Mouse (Mus musculus) limb, embryonic 10.5 days (tissue): Measurements from ENCODE around the gene Olfr920. TPM values are rescaled to one million over a fixed set of nuclear protein-coding genes. Genes with fewer than 3 reads are reported as not detected.

Source experiments
- DNase-seq: peaks from one replicate; pipeline ENCODE4 v3.0.0-alpha.2; 2017; ENCODE audit warnings: low spot score
- H3K27ac ChIP-seq: fragments of 300-500 bp; sonication (generic); 2 replicates; pipeline ENCODE4 v1.5.1; 2016; ENCODE audit warnings: mild to moderate bottlenecking
- H3K27me3 ChIP-seq: fragments of 300-500 bp; sonication (generic); 2 replicates; pipeline ENCODE4 v1.6.1; 2016; ENCODE audit warnings: low read depth, mild to moderate bottlenecking; ENCODE audit not compliant: poor library complexity, severe bottlenecking
- H3K36me3 ChIP-seq: fragments of 300-500 bp; sonication (generic); 2 replicates; pipeline ENCODE4 v1.6.1; 2016; ENCODE audit warnings: mild to moderate bottlenecking, moderate library complexity
- H3K4me1 ChIP-seq: fragments of 300-500 bp; sonication (generic); 2 replicates; pipeline ENCODE4 v1.6.1; 2016
- H3K4me3 ChIP-seq: fragments of 300-500 bp; sonication (generic); 2 replicates; pipeline ENCODE4 v1.5.1; 2016; ENCODE audit warnings: mild to moderate bottlenecking, moderate library complexity
- H3K9me3 ChIP-seq: fragments of 300-500 bp; sonication (generic); replicated peaks from 2 replicates; pipeline ENCODE4 v1.6.1; 2016; ENCODE audit warnings: mild to moderate bottlenecking
- WGBS: fragments of 180-500 bp; shearing (Covaris S2); methylation state at CpG from one replicate; pipeline ENCODE4 v1.1.7; 2016; 5-methylcytosine and 5-hydroxymethylcytosine counted together
- polyA plus RNA-seq: library from polyadenylated mRNA; unstranded; fragments of >200 nt; fragmentation: Nextera tagmentation; extraction: Ambion mirVana; gene quantifications from 2 replicates; pipeline ENCODE4 v1.2.1, GENCODE M21; 2016

Gene Olfr920
- 0.04 TPM in 1 of 2 replicates, not detected in the other for polyA plus RNA-seq

DNA sequence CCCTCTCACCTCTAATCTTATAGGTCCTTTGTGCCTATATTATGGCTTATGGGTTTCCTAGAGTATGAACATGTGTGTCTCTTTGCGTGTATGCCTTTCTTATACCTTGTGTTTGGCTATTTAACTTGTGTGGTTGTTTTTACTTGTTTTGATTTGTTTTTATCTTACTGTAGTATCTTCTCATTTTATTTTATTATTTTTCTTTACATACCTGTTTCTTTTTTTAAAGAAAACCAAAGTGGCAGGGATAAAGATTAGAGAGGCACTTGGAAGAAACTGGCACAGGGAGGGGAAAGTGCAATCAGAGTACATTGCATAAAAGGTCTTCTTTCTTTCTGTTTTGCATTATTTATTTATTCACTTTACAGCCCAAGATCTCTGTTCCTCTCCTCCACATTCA, at the start of gene Olfr920:
Olfr920 (plus strand) TSS at position 301 of the 400 bp plus-strand sequence.
- H3K36me3 ChIP-seq = no peaks in the 10 kb centered on the region
- H3K4me1 ChIP-seq = no peaks in the 10 kb centered on the region
- WGBS = 97% methylated on average over 1 of the region's 1 CpGs
- no peak within 1 kb of the TSS for H3K4me3 ChIP-seq
- H3K27me3 ChIP-seq = no peaks in the 10 kb centered on the region
- no peak within 1 kb of the TSS for H3K27ac ChIP-seq
- DNase-seq = no peak
- H3K9me3 ChIP-seq = no peaks in the 10 kb centered on the region

DNA sequence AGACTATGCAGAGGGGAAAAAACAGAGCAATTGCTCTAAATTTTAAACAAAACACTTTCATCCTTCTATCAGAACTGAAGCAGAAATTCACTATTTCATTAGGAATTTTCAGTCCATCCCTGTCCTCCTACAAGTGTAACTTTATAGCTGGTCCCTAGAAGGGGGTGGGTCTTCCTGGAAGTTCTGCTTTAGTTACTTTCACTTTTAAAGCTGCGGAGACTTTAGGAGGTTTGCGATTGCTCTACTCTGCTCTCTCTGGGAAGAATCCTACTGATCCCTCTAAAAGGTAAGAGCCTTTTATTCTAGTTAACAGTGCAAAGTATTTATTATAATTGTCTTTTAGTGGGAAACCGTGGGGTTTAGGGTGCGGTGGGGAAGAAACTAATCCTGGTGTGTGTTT, 34.0 kb upstream of the Olfr920 start, which contains the start of gene Vwa5a:
Vwa5a (plus strand) TSS at position 167 of the 400 bp plus-strand sequence.
- Histone ChIP-seq H3K27ac (no peak within 1 kb of the TSS), H3K27me3 (no peaks in the 10 kb centered on the region), H3K36me3 (no peaks in the 10 kb centered on the region), H3K9me3 (no peaks in the 10 kb centered on the region), H3K4me1 (peaks cover 6% of the 10 kb centered on the region; the same call in 1 of the 2 replicates), H3K4me3 (peak within 1 kb of the TSS; percentile 54)
- DNase-seq = no peak
- 6% methylated on average over 4 of the region's 4 CpGs for WGBS

DNA sequence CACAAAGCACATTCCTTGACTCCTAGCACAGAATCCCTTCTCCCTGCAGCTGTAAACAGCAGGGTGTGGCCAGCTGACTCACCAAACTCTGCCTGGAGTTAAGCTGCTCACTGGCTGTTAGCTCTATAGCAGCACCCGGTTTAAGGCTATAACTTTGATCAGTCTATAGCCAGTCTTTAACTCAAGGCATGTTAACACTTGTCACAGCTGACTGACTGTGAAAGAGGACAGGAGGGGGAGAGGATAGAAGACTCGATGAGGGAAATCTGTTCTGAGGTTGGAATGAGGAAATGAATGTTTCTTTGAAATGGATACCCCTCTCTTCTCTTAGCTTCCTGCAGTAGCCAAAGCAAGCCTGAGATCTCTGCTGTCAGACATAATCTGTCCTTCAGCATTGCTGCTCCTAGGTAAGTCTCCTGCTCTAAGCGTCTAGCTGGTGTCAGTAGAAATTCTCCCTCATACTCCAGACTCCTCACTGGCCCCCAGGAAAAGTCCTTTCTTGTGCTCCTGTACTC, 33.1 kb upstream of the Olfr920 start:
- DNase-seq = no peak
- H3K36me3 ChIP-seq = no peaks in the 10 kb centered on the region
- 5% methylated on average over 3 of the region's 3 CpGs for WGBS
- H3K4me1 ChIP-seq = peaks cover 6% of the 10 kb centered on the region; the same call in 1 of the 2 replicates
- peak overlapping the region; percentile 54 for H3K4me3 ChIP-seq
- no peak overlapping the region for H3K27ac ChIP-seq
- H3K9me3 ChIP-seq = no peaks in the 10 kb centered on the region
- no peaks in the 10 kb centered on the region for H3K27me3 ChIP-seq

DNA sequence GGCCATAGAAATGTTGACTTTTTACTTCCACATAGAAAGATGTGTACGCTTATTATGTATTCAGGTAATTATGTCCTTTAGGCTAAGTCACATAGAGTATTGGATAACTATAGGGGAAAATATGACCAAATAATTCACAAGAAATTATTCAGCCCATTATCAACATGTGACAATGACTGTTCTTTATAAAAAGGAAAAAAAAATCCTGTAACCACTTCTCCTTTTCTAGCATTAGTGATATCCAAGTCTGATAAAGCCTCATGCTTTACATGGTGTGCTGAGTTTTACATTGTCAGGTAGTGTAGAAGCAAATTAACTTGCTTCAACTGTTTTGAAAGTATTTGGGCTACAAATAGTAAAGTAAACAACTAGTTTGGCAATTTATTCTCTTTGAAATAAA, 28.1 kb upstream of the Olfr920 start:
- H3K4me1 ChIP-seq = 0 out of 2 replicates have a peak, but pooled peaks cover 1% of the 10 kb centered on the region
- H3K4me3 ChIP-seq = no peak overlapping the region
- no peaks in the 10 kb centered on the region for H3K36me3 ChIP-seq
- H3K27me3 ChIP-seq = no peaks in the 10 kb centered on the region
- no peaks in the 10 kb centered on the region for H3K9me3 ChIP-seq
- DNase-seq = no peak
- 93% methylated on average over 1 of the region's 1 CpGs for WGBS
- no peak overlapping the region for H3K27ac ChIP-seq

DNA sequence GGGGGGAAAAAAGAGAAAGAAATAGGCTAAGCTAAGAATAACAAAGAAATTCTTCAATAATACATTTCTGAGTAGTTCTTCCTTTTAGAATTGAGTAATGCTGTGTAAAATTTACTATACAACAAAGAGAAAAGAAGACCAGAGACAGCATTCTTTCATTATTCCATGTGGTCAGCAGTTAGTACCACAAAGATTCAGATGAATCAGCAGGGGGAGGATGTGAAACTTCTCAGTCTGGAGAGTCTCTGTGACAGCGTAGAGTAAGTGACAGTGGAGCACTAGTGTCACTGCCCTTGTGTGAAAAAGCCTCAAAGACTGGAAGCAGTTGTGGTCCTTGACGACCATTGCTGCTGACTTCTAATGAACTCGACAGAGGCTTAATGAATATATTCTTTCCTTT, 23.9 kb upstream of the Olfr920 start:
- no peak overlapping the region for H3K27ac ChIP-seq
- 76% methylated on average over 3 of the region's 3 CpGs for WGBS
- no peak for DNase-seq

DNA sequence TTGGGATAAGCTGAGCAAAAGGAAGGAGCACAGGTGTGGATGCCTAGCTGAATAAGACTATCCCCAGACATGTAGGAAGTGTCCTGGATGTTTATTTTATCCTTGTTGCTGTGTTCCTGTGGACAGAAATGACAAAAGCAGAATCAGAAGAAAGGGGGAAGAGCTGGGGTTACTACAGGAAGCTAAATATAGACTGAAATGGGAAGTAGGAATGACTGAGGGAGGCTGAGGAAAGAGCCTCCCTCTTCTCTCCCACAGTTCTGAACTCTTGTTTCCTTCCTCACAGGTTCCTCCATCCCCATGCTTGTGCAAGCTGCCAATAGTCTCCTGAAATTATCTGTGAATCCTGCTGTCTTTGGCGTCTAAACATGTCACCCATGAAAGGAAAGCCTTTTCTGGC, 10.7 kb upstream of the Olfr920 start:
- Histone ChIP-seq H3K9me3 (no peaks in the 10 kb centered on the region), H3K36me3 (no peaks in the 10 kb centered on the region), H3K4me3 (no peak overlapping the region), H3K4me1 (no peaks in the 10 kb centered on the region), H3K27ac (no peak overlapping the region), H3K27me3 (no peaks in the 10 kb centered on the region)
- WGBS = 95% methylated on average over 1 of the region's 1 CpGs
- no peak for DNase-seq

More for the DNA sequence above, 23.9 kb upstream of the Olfr920 start:
- Histone ChIP-seq H3K4me3 (no peak overlapping the region), H3K36me3 (no peaks in the 10 kb centered on the region), H3K4me1 (no peaks in the 10 kb centered on the region), H3K9me3 (no peaks in the 10 kb centered on the region), H3K27me3 (no peaks in the 10 kb centered on the region)

DNA sequence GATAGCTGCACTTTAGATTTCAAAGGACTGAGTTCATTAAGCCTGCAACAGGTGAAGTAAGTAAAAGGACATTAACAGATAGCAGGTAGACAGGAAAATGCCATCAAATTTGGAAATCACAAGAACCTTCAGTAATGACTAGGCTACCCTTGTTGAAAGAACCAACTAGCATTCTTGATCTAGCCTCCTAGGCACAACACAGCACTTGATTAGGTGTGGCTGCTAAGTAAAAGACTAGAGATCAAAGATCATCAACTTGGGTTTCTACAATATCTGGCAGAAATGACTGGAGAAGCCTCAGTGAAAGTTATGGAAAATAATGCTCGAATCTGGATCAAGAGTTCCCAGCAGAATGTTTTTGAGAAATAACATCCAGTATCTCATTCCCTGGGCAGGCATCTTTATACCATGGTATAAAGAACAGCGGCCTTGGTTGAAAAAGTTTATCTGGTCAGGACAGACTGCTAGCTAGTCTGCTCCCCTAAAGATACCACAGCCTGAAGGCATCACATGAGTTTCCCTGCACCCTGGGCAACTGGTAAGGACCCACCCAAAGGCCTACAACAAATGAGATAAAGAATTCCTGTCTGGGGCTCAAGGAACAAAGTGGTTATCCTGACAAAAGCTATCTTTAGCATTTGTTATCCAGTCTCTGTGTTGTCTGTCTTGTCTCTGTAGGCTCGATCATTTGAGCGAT, 7.3 kb upstream of the Olfr920 start:
- 90% methylated on average over 4 of the region's 4 CpGs for WGBS
- no peaks in the 10 kb centered on the region for H3K27me3 ChIP-seq

DNA sequence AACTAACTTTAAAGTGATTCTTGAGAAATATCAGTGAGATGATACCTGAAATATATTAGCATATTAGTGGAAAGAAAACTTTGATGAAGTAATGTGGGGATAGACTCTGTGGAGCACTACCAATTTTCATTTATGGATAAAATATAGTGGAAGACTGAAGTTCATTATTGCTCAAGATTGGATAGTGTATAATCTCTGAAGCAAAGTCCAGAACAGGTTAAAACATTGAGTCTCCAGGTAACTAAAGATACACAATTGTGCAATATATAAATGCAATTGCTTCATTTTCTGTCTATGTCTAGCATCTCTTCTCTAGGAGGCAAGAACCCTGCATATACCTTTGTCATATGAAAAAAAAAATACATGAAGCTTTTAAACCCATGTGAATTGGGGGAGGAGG, 20.7 kb downstream of the Olfr920 start, which contains the start of gene Olfr921:
Olfr921 (plus strand) TSS at position 301 of the 400 bp plus-strand sequence.
- Histone ChIP-seq H3K27ac (no peak within 1 kb of the TSS), H3K36me3 (no peaks in the 10 kb centered on the region), H3K4me3 (no peak within 1 kb of the TSS), H3K4me1 (no peaks in the 10 kb centered on the region), H3K27me3 (no peaks in the 10 kb centered on the region), H3K9me3 (no peaks in the 10 kb centered on the region)
- DNase-seq = no peak

More for the DNA sequence above, 7.3 kb upstream of the Olfr920 start:
- H3K4me3 ChIP-seq = no peak overlapping the region
- H3K9me3 ChIP-seq = no peaks in the 10 kb centered on the region
- no peaks in the 10 kb centered on the region for H3K4me1 ChIP-seq
- H3K27ac ChIP-seq = no peak overlapping the region
- DNase-seq = no peak
- H3K36me3 ChIP-seq = no peaks in the 10 kb centered on the region

DNA sequence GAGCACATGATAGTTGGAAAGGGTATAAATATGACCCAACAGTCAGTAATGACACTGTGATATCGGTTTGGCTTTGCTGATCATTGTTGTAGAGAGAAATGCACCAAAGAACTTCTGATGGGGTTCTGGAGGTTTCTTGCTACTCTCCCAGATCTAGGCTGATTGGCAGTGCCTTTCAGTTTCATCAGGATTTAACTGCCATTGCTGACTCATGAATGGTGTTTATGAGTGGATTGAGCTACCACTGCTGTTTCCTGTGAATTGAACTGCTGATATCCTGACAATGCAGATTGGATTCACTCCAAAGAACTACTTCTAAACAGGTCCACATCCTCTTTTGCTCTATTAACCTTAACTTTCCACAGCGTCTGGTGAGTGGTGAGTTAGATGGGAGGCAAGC, 40.6 kb downstream of the Olfr920 start:
- Histone ChIP-seq H3K27ac (no peak overlapping the region), H3K4me1 (no peaks in the 10 kb centered on the region), H3K4me3 (no peak overlapping the region), H3K27me3 (no peaks in the 10 kb centered on the region), H3K36me3 (no peaks in the 10 kb centered on the region), H3K9me3 (no peaks in the 10 kb centered on the region)
- DNase-seq = no peak
- 88% methylated on average over 2 of the region's 2 CpGs for WGBS

DNA sequence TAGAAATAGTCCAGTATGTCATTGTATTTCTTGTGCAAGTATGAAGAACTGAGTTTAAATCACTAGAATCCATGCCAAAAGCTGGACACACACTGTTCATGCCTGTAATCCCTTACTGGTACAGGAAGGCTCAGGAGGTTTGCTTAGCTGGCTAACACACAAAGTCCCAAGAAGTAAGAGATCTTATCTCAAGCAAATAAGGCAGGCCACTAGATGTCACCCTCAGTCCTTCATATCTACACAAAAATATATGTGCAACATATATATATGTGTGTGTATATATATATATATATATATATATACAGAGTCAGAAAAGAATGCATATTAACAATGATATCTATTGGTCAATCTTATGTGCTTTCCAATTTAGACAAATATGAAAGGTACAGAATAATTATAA, 53.6 kb downstream of the Olfr920 start:
- DNase-seq = no peak
- Histone ChIP-seq H3K4me3 (no peak overlapping the region), H3K4me1 (no peaks in the 10 kb centered on the region), H3K9me3 (no peaks in the 10 kb centered on the region), H3K27ac (no peak overlapping the region), H3K27me3 (no peaks in the 10 kb centered on the region), H3K36me3 (no peaks in the 10 kb centered on the region)

Other genes starting within 250 kb of the Olfr920 start
- not detected in 2 replicates for gene Olfr911-ps1, start 230.7 kb upstream of the Olfr920 start, polyA plus RNA-seq
- not detected in 2 replicates for gene Olfr910, start 214.4 kb upstream of the Olfr920 start, polyA plus RNA-seq
- not detected in 2 replicates for gene Olfr912, start 172.1 kb upstream of the Olfr920 start, polyA plus RNA-seq
- gene Olfr913, start 159.5 kb upstream of the Olfr920 start, polyA plus RNA-seq = not detected in 2 replicates
- not detected in 2 replicates for gene Olfr914, start 147.2 kb upstream of the Olfr920 start, polyA plus RNA-seq
- gene Olfr916, start 92.4 kb upstream of the Olfr920 start, polyA plus RNA-seq = not detected in 2 replicates
- not detected in 2 replicates for gene Olfr917, start 86.5 kb upstream of the Olfr920 start, polyA plus RNA-seq
- not detected in 2 replicates for gene Olfr918, start 77.7 kb upstream of the Olfr920 start, polyA plus RNA-seq
- gene Olfr919, start 48.6 kb upstream of the Olfr920 start, polyA plus RNA-seq = not detected in 2 replicates
- gene Vwa5a, start 34.0 kb upstream of the Olfr920 start, polyA plus RNA-seq = 4.8 and 7.8 TPM in 2 replicates
- not detected in 2 replicates for gene Olfr921, start 20.8 kb downstream of the Olfr920 start, polyA plus RNA-seq
- not detected in 2 replicates for gene Olfr922, start 62.3 kb downstream of the Olfr920 start, polyA plus RNA-seq
- gene Olfr923, start 74.2 kb downstream of the Olfr920 start, polyA plus RNA-seq = not detected in 2 replicates
- gene Olfr924, start 92.2 kb downstream of the Olfr920 start, polyA plus RNA-seq = not detected in 2 replicates
- gene Olfr26, start 102.8 kb downstream of the Olfr920 start, polyA plus RNA-seq = not detected in 2 replicates
- gene Olfr926, start 124.8 kb downstream of the Olfr920 start, polyA plus RNA-seq = not detected in 2 replicates
- not detected in 2 replicates for gene Olfr930, start 177.5 kb downstream of the Olfr920 start, polyA plus RNA-seq
- gene Olfr933, start 220.0 kb downstream of the Olfr920 start, polyA plus RNA-seq = not detected in 2 replicates
- gene Olfr934, start 236.0 kb downstream of the Olfr920 start, polyA plus RNA-seq = not detected in 2 replicates
- gene Olfr935, start 247.4 kb downstream of the Olfr920 start, polyA plus RNA-seq = not detected in 2 replicates